Mouse (Mus musculus) adrenal gland, postnatal 4 days (tissue): Measurements from ENCODE around the gene Kank4. TPM values are rescaled to one million over a fixed set of nuclear protein-coding genes. Genes with fewer than 3 reads are reported as not detected.
"Not testable (repeated sequence)": the region's sequence is repeated elsewhere in the genome, so short reads cannot be mapped to it uniquely, and the experiment has no call there.

Source experiments
- DNase-seq, 2 experiments: peaks; one replicate each; pipeline ENCODE4 v3.0.0; 2021 to 2022; ENCODE audit warnings: low spot score in 2 of 2, mixed read lengths in 2 of 2
- total RNA-seq, 2 experiments: library from RNA; stranded (reverse); gene quantifications; 2 replicates each; pipeline ENCODE4 v1.2.3; 2021

Gene Kank4
- total RNA-seq, 2 experiments from 2014 or later: 3.9 to 5.6 TPM

- no peak for DNase-seq
Measured at GRCm38 (mm10) chr4:98778219-98778618, 39.1 kb downstream of the Kank4 start.

DNA sequence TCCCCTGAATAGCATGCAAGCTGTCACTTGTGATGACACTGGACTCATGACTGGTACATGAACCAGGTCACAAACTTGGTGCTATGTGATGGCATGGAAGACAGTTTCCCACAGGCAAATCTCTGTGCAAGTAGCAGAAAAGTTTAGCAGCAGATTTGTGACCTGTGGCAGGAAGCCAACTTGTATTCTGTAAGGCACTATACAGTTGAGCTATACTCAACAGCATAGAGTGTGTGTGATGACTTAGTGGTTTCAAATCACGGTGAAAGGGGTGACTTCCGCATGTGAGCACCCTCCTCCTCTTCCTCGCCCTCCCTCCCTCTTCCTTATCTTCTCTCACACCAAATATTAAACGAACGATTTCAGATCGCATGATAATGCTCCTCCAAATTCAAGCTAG is 39.9 kb downstream of the Kank4 start:
- DNase-seq: no peak

DNA sequence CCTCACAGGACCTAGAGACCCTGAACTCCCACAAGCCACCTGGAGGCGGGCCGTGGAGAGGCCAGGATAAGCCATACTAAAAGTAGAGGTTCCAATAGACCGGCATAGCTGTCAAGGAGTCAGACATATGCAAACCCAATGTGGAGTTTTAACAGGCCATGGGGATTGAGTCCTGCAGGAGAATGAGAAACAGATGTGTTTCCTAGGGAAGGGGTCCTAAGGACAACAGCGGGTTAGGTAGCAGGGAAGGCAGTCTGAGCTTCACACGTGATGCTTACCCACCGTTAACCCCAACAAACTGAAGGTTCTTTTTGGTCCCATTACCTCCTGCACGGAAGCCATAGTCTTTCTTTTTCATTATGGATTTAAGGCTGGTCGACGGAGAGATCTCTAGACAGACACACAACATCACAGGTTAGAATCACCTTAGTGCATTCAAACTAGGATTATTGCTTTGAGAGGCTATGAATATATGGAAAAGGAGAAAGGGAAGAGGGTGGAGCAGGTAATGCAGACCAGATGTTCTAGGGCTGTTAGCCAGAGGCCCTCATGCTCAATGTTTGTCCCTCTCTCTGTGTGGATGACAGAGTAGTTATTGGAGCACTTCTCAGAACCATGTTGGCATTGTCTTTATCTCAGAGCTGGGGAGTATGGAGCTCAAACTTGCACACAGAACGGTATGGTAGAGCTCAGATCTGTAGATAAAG is 40.5 kb downstream of the Kank4 start:
- DNase-seq: no peak

DNA sequence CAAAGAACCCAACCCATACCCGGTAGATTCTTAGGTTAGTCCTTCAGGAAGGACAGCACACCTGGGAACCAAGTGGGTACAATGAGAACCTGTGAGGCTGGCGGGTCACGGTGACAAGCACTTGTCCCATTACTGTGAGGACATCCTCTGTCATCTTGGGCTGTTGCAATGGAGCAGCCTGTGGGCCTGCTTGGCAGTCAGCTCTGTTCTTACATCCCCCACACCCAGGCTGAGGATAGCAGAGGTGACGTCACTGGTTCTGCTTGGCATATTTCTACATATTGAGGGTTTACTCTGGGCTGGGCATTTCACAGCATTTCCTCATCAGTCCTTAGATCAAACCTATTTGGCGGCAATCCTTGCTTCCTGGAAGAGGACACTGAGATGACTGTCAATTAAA is 43.6 kb downstream of the Kank4 start:
- no peak for DNase-seq

DNA sequence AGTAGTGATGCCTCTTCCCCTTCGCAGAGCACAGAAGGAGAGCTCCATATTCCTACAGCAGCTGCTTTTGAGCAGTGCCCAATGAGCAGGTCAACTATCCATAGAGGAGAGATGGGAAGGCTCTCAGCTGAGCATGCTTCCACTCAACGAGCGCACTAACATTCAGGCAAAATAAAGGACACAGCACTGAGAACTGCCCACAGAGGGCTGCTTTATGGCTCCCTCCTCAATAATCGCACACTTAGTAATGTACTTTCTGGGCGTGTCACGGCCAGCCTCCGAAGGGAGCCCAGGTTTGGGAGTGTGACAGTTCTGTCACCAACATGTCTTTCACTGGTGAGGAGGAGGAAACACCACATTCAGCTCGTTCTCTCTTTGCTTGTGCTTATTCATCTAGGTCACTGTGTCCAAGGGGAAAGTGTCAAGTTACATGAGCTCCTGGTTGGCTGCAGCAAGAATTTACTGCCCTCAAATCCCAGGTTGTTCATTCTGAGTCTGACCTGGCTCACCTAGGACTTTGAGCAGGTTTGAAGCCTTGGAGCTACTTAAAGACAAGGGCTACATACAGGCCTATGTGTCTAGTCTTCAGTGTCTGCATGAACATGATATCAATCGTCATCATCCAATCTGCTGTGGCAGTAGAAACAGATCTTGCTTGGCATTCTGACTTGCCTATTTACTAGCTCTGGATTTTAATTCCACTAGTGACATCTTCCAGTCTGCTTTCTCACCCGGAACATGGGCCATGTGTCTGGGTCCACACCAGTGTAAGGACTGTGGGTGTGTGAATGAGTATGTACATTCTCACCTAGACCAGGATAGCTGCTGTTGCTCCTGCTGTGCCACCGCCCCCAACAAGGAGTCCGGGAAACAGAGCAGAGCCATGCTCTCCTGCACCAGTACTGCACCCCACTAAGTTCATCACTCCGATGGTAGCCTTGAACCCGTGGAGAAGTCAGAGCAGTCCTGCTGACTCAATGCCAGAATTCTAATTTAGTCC is 49.9 kb downstream of the Kank4 start:
- no peak for DNase-seq

DNA sequence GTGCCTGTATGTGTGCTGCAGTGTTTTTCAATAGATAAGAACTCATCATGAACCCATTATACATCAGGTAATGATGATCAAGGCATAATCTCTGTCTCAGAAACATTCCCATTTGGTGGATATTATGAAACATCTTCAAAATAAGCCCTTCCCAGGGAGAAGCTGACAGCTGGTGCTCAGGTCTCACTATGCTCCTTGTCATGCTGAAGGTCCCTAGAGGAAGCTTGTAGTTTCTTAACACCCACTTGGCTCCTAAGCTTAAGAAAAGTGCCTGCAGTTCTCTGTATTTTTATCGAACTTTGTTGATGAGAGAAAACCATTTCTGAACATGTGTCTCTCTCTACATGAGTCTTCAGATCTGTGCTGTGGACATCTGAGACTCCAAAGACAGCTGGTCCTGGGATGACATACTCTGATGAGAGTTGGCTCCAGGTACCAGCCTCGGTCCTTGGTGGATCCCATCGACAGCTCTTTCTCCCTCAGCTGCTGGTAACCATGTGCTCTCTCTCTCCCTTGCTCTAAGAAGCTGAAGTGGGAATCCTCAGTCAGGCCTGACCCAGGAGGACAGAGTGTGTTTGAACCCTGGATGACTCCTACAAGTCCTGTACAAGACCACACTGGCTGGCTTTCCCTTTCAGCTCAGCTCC is 58.3 kb downstream of the Kank4 start:
- DNase-seq: no peak

GRCm38 (mm10) chr4:98758012-98758821 is 59.1 kb downstream of the Kank4 start:
- no peak for DNase-seq

GRCm38 (mm10) chr4:98756141-98756540 is 61.2 kb downstream of the Kank4 start:
- DNase-seq: no peak

- DNase-seq: no peak
Measured at GRCm38 (mm10) chr4:98754456-98754855, 62.9 kb downstream of the Kank4 start.

GRCm38 (mm10) chr4:98743906-98744210 is 73.5 kb downstream of the Kank4 start:
- DNase-seq: no peak

DNA sequence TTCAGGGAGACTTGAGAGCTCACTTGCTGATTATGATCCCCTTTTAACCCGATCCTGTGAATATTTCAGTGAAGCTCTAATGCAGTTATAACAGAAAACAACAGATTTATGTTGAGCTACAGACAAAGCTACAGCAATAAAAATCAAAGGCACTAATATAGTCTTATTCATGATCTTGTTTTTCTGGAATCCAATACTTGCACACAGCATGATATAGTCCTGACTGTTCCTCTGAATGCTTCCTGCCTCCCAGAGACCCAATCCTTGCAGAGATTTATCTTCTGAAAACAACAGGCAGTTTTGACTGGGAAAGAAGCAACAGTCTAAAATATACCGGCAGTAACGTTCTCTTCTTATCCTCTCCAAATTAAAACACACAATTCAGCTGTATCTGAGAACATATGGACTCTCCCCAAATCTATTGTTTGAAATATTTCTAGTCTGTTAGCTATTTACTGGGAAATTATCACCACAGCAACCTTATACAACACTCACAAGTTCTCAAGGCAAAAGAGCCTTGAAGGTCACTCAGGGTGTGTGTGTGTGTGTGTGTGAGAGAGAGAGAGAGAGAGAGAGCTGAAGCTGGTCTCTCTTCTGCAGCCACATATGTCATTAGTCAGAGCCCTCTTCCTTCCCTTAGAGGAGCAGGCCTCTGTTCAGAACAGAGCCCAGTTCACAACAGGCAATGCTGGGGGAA is 74.0 kb downstream of the Kank4 start:
- no peak for DNase-seq

- no peak for DNase-seq
Measured at GRCm38 (mm10) chr4:98739753-98740152, 77.6 kb downstream of the Kank4 start.

- no peak for DNase-seq
Measured at GRCm38 (mm10) chr4:98733660-98734059, 83.7 kb downstream of the Kank4 start.

DNA sequence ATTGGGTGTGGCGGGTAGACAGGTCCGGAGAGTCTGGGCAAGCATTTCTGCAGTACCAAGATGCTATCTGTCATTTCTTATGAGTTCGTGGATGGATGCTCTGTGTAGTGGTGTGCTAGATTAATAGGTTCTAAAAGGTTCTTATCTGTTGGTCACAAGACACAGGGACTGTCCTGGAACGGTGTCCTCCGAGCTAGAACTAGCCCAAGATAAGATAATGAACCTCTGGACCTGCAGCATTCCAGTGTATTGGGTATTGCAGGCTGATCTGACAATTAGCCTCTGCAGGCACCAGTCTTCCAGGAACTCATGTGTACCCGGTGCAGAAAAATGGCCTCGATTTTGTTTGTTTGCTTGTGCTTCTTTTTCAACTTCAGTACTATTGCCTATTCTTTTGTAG is 88.6 kb downstream of the Kank4 start:
- DNase-seq: no peak

GRCm38 (mm10) chr4:98727959-98728347 is 89.4 kb downstream of the Kank4 start:
- DNase-seq: no peak

- DNase-seq: no peak
Measured at GRCm38 (mm10) chr4:98727295-98727958, 89.9 kb downstream of the Kank4 start.

GRCm38 (mm10) chr4:98726590-98727237 is 90.6 kb downstream of the Kank4 start, which contains the start of gene L1td1:
Gene L1td1, plus strand, starts transcription at chr4:98726734.
- no peak for DNase-seq

DNA sequence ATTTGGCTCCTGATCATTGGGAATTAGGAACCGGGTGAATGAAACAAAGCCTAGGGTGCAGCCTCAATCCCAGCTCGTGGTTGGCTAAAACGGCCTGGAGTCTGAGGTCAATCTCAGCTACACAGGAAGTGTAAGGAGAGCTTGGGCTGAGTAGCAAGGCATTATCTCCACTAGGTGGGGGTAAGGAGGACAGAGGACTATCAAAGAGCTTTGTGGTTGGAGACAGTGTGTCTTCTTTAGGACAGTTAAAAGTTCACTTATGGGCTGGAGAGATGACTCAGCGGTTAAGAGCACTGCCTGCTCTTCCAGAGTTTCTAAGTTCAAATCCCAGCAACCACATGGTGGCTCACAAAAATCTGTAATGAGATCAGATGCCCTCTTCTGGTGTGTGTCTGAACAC is 91.9 kb downstream of the Kank4 start:
- DNase-seq: no peak

- not testable (repeated sequence) for DNase-seq
Measured at GRCm38 (mm10) chr4:98724682-98725081, 92.7 kb downstream of the Kank4 start.
